Mouse (Mus musculus) layer of hippocampus, adult 9-10 months (tissue): ENCODE results near the gene Tnni3k.
A peak's percentile ranks its signal among the peaks of the same experiment; 100 is the strongest.
"Not testable (repeated sequence)": the region's sequence is repeated elsewhere in the genome, so short reads cannot be mapped to it uniquely, and the experiment has no call there.

Source experiments
- DNase-seq: peaks from one replicate; pipeline ENCODE4 v3.0.0; 2022; ENCODE audit warnings: low spot score

The Tnni3k gene

DNA sequence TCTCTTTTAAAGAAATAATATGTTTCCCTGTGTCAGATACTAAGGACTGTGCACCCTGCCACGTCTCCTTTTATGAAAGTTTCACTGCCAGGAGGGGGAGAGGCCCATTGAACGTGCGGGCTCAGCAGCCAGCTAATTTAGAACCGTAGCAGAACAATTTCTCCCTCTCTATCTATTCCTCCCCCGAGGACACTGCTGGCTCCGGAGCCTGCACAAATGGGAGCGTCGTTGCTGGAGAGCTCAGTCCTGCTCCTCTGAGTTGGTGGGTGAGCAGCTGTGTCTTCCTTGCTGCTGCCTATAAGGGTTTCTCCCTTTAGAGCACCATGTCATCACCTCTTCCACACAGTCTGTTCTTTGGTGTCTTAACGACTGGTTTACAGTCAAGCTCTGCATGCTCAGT is 220.8 kb downstream of the Tnni3k start:
- DNase-seq = no peak

DNA sequence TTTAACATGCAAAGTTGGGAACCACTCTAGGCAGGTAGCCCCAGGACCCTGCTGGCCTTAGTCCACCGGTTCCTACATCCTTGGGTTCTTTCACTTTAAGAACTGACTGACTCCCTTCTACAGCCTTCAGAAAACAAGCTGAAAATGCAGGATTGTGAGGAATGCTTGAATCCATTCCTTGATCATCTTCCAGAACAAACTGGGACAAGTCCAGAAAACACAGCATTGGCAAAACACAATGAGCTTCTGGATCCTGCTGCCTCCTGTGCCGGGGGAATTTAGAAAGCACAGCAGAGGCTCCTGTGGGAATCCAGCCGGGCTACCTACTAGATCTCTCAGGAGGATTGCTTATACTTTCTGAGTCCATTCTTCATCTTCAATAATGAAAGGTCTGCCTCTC is 229.5 kb downstream of the Tnni3k start:
- peak; percentile 45 for DNase-seq

- DNase-seq = no peak
Measured at GRCm38 (mm10) chr3:154824713-154825112, 230.5 kb downstream of the Tnni3k start.

DNA sequence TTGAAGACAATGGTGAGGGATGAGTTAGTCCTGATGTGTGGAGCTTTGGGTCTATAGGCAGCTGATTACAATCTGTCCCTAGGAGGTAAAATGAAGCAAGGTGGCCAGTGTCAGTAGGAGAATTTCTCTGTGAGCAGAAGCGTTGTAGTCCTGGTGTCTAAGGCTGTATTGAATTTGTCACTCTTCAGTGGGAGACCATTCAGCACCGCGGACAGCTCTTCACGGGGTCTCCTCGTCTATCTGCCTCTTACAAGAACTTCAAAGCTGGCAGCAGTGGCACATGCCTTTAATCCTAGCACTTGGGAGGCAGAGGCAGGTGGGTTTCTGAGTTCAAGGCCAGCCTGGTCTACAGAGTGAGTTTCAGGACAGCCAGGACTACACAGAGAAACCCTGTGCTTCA is 235.5 kb downstream of the Tnni3k start:
- not testable (repeated sequence) for DNase-seq

DNA sequence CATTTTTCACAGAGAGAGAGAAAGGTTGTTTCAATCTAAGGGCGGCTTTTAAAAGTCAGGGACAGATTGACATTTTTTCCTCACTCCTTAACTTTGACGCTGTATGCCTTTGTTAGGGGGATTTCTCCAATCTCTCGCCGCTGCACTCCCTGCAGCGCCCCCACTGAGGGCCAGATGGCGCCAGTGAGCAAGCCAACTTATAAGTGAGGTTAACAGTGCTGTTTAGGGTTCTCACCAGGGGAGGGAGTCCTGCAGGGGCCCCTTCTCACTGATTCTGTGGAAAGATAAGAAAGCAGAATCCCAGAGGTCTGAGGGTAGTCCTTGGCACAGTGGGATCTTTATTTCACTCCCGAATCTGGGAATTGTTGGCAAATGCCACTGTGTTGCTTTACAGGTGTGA is 237.5 kb downstream of the Tnni3k start:
- peak; percentile 84 for DNase-seq

DNA sequence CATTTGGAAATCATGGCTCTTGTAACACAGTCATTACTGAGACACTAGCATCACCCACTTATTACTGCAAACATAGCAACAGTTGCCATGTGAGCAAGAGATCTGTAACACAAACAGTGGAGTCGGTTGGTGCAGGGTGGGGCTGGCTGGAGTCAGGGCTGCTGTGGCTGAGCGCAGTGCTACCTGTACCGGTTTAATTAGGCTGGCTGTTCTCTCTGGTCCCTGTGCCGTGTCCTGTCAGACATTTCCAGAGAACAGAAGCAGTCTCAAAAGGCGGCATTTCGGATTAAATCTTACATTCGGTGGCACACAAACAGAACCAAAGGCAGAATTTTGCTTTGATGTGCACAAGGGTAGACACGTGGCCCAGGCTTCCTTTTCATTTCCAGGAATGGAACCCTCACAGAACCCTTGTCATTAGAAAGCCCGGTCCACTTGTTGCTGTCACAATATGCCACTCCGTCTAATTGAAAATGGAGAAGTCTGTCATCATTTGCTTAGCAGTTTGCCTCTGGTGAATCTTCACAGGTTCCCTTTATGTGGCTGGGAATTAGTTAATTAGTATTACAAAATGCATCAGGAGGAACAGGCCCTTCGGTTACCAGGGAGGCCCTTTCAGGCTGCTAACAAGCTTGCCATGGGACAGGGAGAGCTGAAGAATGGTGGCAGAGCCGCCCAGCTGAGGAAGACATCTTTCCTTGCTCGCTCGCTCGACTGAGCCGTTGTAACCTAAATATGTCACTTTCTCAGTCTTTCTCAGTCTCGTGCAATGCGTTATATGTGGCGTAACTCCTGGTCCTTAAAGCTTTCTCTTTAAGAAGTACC is 238.2 kb downstream of the Tnni3k start:
- DNase-seq = peak; percentile 51

DNA sequence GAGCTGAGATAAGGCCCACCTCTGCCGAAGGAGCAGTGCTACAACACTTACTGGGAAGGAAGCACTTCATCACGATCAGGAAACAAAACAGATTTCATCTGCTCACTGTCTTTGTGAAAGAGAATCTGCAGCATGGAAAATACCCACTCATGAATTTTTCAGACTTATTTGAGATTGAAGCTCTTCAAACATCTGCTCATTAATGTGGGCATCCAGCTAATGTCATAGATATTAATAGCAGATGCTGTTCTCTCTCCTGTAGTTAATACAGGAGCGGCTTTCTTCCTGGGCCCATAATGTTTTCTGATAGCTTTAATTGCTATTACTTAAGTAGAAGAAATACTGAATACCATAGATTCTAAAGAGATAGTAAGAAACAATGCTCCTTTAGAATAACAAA is 239.0 kb downstream of the Tnni3k start:
- no peak for DNase-seq

GRCm38 (mm10) chr3:154815606-154816005 is 239.6 kb downstream of the Tnni3k start:
- no peak for DNase-seq

DNA sequence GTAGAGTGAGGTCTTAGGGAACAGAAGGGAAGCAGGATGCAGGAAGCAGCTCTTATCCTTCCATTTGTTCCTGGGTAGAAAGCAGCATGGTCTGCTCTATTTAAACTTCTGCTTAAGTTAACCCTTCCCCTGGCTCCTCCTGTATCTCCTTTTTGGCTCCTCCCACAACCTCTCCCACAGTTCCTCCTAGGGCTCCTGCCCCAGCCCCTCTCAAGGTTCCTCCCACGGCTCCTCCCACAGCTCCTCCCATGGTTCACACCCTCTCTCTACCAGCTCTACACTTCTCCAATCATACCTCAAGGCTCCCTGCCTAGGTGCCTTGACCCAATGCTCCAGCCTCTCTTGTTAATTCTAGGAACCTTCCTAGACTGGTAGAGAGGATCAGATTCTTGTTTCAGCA is 242.3 kb downstream of the Tnni3k start:
- no peak for DNase-seq

DNA sequence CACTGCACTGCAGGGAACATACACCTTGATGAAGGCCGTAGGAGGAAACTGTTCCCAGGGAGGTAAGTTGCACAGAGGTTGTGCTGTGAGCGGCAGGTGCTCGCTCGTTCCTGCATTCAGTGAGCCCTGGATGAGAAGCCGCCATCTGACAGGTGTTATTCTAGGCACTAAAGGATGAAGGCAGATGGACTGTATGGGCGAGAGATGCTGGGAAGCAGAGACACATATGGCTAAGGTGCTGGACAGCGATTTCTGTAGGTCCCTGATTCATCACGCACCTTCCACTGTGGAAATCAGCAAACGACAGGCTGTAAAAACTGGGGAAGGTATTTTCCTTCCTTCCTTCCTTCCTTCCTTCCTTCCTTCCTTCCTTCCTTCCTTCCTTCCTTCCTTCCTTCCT is 243.4 kb downstream of the Tnni3k start:
- DNase-seq = no peak

DNA sequence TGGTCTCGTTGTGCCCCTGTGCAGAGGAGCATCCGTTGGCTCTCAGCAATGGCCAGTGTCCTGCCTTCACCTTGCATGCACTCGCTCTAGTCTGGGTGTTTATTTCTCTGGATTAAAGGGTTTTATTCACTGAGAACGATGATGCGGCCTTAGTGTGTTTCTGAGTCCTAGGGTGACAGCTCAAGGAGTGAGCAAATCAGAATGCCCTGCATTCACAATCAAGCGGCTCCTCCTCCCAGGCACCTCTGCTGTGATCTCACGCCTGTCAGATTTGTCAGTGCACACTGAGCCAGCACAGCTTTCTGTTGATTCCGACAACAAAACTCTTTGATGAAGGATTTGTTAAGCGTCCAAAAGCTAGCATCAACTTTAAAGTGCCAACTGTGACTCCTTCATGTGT is 243.9 kb downstream of the Tnni3k start:
- DNase-seq = no peak

- DNase-seq = no peak
Measured at GRCm38 (mm10) chr3:154810273-154810870, 244.8 kb downstream of the Tnni3k start.

DNA sequence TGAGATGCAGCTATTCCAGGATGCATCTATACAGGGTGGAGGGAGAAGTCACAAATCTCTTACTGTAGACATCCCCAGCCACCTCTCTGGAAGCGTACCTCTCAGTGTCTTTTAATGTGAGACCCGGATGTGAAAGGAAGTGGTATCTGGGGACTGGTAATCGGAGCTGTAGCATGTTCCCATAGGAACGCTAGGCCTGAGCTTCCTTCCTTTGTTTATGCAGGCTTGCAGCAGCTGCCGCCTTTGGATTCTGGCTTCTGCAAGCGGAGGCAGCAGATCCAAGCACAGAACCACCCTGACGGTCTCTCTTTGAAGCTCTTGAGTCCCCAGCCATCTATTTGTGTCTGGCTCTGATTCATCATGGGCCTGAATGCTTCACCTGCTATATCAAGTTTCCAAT is 248.6 kb downstream of the Tnni3k start:
- DNase-seq = peak; percentile 51

DNA sequence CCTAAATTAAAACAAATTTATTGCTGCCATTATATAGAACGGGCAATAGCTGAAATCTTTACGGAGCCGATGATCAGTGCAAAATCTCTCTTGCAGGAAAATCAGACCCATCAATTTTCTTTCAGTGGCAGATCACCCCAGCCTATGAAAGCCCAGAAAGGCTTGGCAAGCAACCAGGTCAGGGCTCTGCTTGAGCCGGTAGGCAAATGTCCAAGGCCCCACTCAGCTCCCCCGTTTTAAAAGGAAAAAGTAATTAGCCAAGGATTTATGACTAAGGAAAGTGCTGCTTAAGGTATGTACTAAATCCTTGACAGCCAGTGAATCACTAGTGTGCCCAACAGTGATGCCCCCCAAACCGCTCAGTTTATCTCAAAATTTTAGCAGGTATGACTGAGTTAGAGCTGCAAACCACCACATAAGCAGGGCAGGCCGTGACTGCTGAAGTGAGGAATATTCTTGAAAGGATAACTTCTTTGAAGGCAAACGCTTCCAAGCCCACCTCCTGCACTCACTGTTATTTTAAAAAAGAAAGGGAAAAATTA is 254.2 kb downstream of the Tnni3k start:
- no peak for DNase-seq

GRCm38 (mm10) chr3:154800454-154800853 is 254.8 kb downstream of the Tnni3k start:
- no peak for DNase-seq

GRCm38 (mm10) chr3:154798806-154799205 is 256.4 kb downstream of the Tnni3k start:
- no peak for DNase-seq

- DNase-seq = no peak
Measured at GRCm38 (mm10) chr3:154793571-154793970, 261.6 kb downstream of the Tnni3k start.

- DNase-seq = no peak
Measured at GRCm38 (mm10) chr3:154787611-154788010, 267.6 kb downstream of the Tnni3k start.

DNA sequence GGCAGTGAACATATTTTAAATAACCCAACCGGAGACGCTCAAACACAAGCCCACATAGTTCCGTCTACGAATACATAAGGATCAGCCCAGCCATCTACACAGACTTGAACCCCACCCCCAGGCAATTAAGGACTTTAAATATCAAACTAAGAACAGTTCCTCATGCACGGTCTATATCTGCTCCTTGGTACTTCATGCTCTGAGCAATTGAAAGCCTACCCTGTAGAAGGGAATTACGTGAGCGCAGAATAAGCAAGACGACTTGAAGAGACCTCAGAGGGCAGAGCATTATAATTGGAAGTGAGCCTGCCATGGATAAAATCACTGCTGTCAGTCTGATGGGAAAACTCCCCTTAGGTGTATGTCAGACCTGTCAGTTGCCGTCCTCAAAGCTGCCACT is 268.9 kb downstream of the Tnni3k start:
- DNase-seq = no peak

- no peak for DNase-seq
Measured at GRCm38 (mm10) chr3:154778836-154779595, 276.2 kb downstream of the Tnni3k start.

- DNase-seq = no peak
Measured at GRCm38 (mm10) chr3:154771651-154772050, 283.6 kb downstream of the Tnni3k start.

DNA sequence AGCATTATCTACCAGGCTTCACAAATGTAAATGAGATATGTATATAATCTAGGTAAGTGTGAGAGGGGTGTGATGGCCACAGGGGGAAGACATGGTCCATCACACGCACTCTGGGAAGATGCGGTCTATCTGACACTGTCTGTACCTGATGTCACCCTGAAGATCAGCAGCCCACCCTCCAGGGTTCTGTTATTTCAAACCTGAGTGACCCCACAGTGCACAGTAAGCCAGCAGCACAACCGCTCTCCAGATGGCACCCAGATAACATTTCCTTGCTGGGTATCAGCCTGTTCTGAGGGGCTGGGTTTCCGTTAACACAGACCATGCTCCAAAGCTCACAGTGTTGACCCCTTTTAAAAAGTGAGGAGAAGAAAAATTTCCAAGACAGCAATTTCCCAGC is 288.9 kb downstream of the Tnni3k start:
- DNase-seq = no peak

DNA sequence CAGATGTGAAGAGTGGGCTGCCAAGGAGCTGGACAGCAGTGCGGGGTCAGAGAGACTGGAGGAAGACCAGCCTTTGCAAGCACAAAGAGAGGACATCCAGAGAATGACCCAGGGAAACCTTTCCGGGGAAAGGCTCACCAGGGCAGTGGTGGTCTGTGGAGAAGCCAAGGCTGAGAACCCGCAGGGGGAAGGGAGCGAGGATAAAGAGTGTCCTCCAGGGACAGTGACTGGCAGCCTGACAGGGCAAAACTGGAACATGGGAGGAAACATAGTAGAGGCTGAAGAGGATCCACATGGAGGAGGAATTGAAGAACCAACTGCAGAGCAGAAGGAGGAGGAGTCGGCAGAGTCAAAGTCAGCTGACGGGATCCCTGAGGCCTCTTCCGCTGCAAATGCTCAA is 291.1 kb downstream of the Tnni3k start:
- DNase-seq = no peak
